Mouse (Mus musculus): ENCODE data around the gene Trim43a. TPM values are rescaled to one million over a fixed set of nuclear protein-coding genes. Genes with fewer than 3 reads are reported as not detected.

Gene Trim43a
- polyA plus RNA-seq, 1 experiment = not detected

Other genes with a start within 250 kb of the Trim43a start
- gene Snx14, start 141.9 kb upstream of the Trim43a start, polyA plus RNA-seq (2012; rRNA removed) = 7.9 and 12.4 TPM in 2 replicates
- gene Gm20537, start 124.3 kb upstream of the Trim43a start, polyA plus RNA-seq (2012; rRNA removed) = 0.32 TPM in 1 of 2 replicates, not detected in the other
- gene Syncrip, start 98.3 kb upstream of the Trim43a start, polyA plus RNA-seq (2012; rRNA removed) = 3.7 and 4.1 TPM in 2 replicates
- 2.8 and 3.4 TPM in 2 replicates for gene Zfp949, start 32.9 kb upstream of the Trim43a start, polyA plus RNA-seq (2012; rRNA removed)
- gene Mthfsl, start 139.4 kb downstream of the Trim43a start, polyA plus RNA-seq (2012; rRNA removed) = 14.0 and 15.6 TPM in 2 replicates
- 4.2 TPM in 2 replicates for gene Bcl2a1d, start 151.0 kb downstream of the Trim43a start, polyA plus RNA-seq (2012; rRNA removed)